Comparison of ENCODE assay signal across 7 mouse cellular contexts in genomic region chr2:93772054-93772764, GRCm38 (mm10). TPM values are rescaled to one million over a fixed set of nuclear protein-coding genes. Genes with fewer than 3 reads are reported as not detected.
DNase-seq lines count a peak whose midpoint lies in the region; ATAC-seq and TF ChIP-seq lines count a peak whose summit lies in the region.

No protein-coding gene starts in this region.

- 0 out of 2 replicates have a peak overlapping the region, but pooled peaks have one; percentile 12 for H3K27ac ChIP-seq in lung, postnatal 0 days (ENCODE audit: low read length)
- H3K27ac ChIP-seq in embryonic facial prominence, embryonic 11.5 days (replicated peaks; ENCODE audit: low read depth, low read length) = 0 out of 2 replicates have a peak overlapping the region, but pooled peaks have one; percentile 59
- H3K27ac ChIP-seq in stomach, embryonic 16.5 days (ENCODE audit: low read length) = no peak overlapping the region; the same call in 1 of the 2 replicates

- no peak overlapping the region for H3K4me3 ChIP-seq in lung, postnatal 0 days (ENCODE audit: low read depth, low read length)
- H3K4me3 ChIP-seq in lung, adult 2 months (replicated peaks; ENCODE audit: extremely low read depth, low read depth, low read length) = no peak overlapping the region
- no peak overlapping the region for H3K4me3 ChIP-seq in embryonic facial prominence, embryonic 11.5 days (ENCODE audit: low read depth, low read length)
- H3K4me3 ChIP-seq in stomach, embryonic 16.5 days (replicated peaks; ENCODE audit: low read length) = no peak overlapping the region

- H3K4me1 ChIP-seq in lung, postnatal 0 days (ENCODE audit: insufficient read depth, low read depth, low read length) = peaks cover 10% of the 10 kb centered on the region; the same call in 1 of the 2 replicates
- no peaks in the 10 kb centered on the region; the same call in 1 of the 2 replicates for H3K4me1 ChIP-seq in lung, adult 2 months (ENCODE audit: control insufficient read depth, insufficient read depth, low read length)
- peaks cover 3% of the 10 kb centered on the region; the same call in 1 of the 2 replicates for H3K4me1 ChIP-seq in embryonic facial prominence, embryonic 11.5 days (ENCODE audit: control insufficient read depth, insufficient read depth, low read length)
- peaks cover 12% of the 10 kb centered on the region for H3K4me1 ChIP-seq in stomach, embryonic 16.5 days (ENCODE audit: control insufficient read depth, insufficient read depth, low read length)

- peak; percentile 66 for ATAC-seq in lung, postnatal 0 days
- ATAC-seq in embryonic facial prominence, embryonic 11.5 days (replicated peaks; ENCODE audit: insufficient number of reproducible peaks, low FRiP score, low TSS enrichment, low read depth) = peak; percentile 50; the same call in 1 of the 2 replicates
- ATAC-seq in stomach, embryonic 16.5 days (ENCODE audit: insufficient read depth, low FRiP score) = peak; percentile 30; the same call in 1 of the 2 replicates

- no peaks in the 10 kb centered on the region for H3K36me3 ChIP-seq in lung, postnatal 0 days (ENCODE audit: insufficient read depth, low read length)
- no peaks in the 10 kb centered on the region for H3K36me3 ChIP-seq in embryonic facial prominence, embryonic 11.5 days (replicated peaks; ENCODE audit: control insufficient read depth, insufficient read depth, low read depth, low read length)
- peaks cover 7% of the 10 kb centered on the region for H3K36me3 ChIP-seq in stomach, embryonic 16.5 days (ENCODE audit: control insufficient read depth, insufficient read depth, low read length)

- no peak overlapping the region for H3K4me2 ChIP-seq in lung, postnatal 0 days (replicated peaks; ENCODE audit: low read depth, low read length)
- H3K4me2 ChIP-seq in embryonic facial prominence, embryonic 11.5 days (ENCODE audit: low read depth, low read length) = peak overlapping the region; percentile 10; the same call in 1 of the 2 replicates
- H3K4me2 ChIP-seq in stomach, embryonic 16.5 days (ENCODE audit: low read depth, low read length) = no peak overlapping the region

- no peak for TF ChIP-seq POLR2A in lung, adult 2 months (IDR thresholded peaks at IDR 0.05; ENCODE audit: borderline replicate concordance, extremely low read depth, low read depth, low read length)

- H3K9me3 ChIP-seq in lung, postnatal 0 days (ENCODE audit: low read length) = no peaks in the 10 kb centered on the region
- H3K9me3 ChIP-seq in embryonic facial prominence, embryonic 11.5 days (replicated peaks; ENCODE audit: control insufficient read depth, low read length) = no peaks in the 10 kb centered on the region
- H3K9me3 ChIP-seq in stomach, embryonic 16.5 days (replicated peaks; ENCODE audit: control insufficient read depth, low read length) = no peaks in the 10 kb centered on the region

- no peak for DNase-seq in lung, postnatal 0 days (ENCODE audit: low spot score)
- DNase-seq in lung, adult 2 months = no peak
- peak; percentile 78 for DNase-seq in embryonic facial prominence, embryonic 11.5 days (ENCODE audit: low spot score)
- DNase-seq in kidney, postnatal 25 days = peak; percentile 16 to 36
- no peak for DNase-seq in ovary, postnatal 14 days (ENCODE audit: low spot score)
- no peak for DNase-seq in urinary bladder, postnatal 36 days (ENCODE audit: low spot score in 2 of 2)

- TF ChIP-seq CTCF in lung, postnatal 0 days (IDR thresholded peaks at IDR 0.05) = no peak
- no peak for TF ChIP-seq CTCF in lung, adult 2 months (IDR thresholded peaks at IDR 0.05; ENCODE audit: insufficient read depth, low read length)

- H3K9ac ChIP-seq in lung, postnatal 0 days (replicated peaks; ENCODE audit: low read depth) = no peak overlapping the region
- H3K9ac ChIP-seq in embryonic facial prominence, embryonic 11.5 days (replicated peaks; ENCODE audit: low read length) = no peak overlapping the region; the same call in 1 of the 2 replicates
- no peak overlapping the region; the same call in 1 of the 2 replicates for H3K9ac ChIP-seq in stomach, embryonic 16.5 days (ENCODE audit: low read length)

- no peaks in the 10 kb centered on the region for H3K27me3 ChIP-seq in lung, postnatal 0 days (replicated peaks; ENCODE audit: insufficient read depth, low read length)
- no peaks in the 10 kb centered on the region for H3K27me3 ChIP-seq in embryonic facial prominence, embryonic 11.5 days (ENCODE audit: control insufficient read depth, insufficient read depth, low read length)
- H3K27me3 ChIP-seq in stomach, embryonic 16.5 days (ENCODE audit: control insufficient read depth, insufficient read depth, low read length) = no peaks in the 10 kb centered on the region

- TF ChIP-seq EP300 in lung, postnatal 0 days (IDR thresholded peaks at IDR 0.05) = no peak

- WGBS in lung, postnatal 0 days = 35% methylated on average over 16 of the region's 16 CpGs
- 48% methylated on average over 16 of the region's 16 CpGs for WGBS in lung, adult 2 months
- WGBS in embryonic facial prominence, embryonic 11.5 days = 23% methylated on average over 16 of the region's 16 CpGs
- WGBS in stomach, embryonic 16.5 days = 44% methylated on average over 16 of the region's 16 CpGs

RNA-seq across cellular contexts. Expression of gene Ext2, which starts 50.2 kb away (rescaled TPM):
- 69.6 and 76.6 TPM in 2 replicates for polyA plus RNA-seq in lung, postnatal 0 days (2015; fragmentation: Nextera tagmentation; extraction: Ambion mirVana)
- polyA plus RNA-seq in lung, adult 2 months (2012; rRNA removed) = 58.3 and 59.5 TPM in 2 replicates
- polyA plus RNA-seq in embryonic facial prominence, embryonic 11.5 days (2014; fragmentation: Nextera tagmentation; extraction: Ambion mirVana) = 70.1 and 79.0 TPM in 2 replicates
- polyA plus RNA-seq in stomach, embryonic 16.5 days (2015; fragmentation: Nextera tagmentation; extraction: Ambion mirVana) = 93.6 and 95.7 TPM in 2 replicates

Comparison
In these comparisons a context has a peak if more than half of its experiments do, and no peak if none do; other contexts are left out.
1. DNase-seq: peak in embryonic facial prominence, embryonic 11.5 days (single experiment) and kidney, postnatal 25 days (2 of 2); none in lung, postnatal 0 days (single experiment), lung, adult 2 months (single experiment), ovary, postnatal 14 days (single experiment) and urinary bladder, postnatal 36 days (0 of 2).
2. Peak in every context shown above with its lines, with median percentiles within 50 percentile points of each other: ATAC-seq.